Mouse (Mus musculus) hindbrain, embryonic 16.5 days (tissue): ENCODE results near the gene Abcc10. TPM values are rescaled to one million over a fixed set of nuclear protein-coding genes. Genes with fewer than 3 reads are reported as not detected.

Experiments used
- ATAC-seq: fragments of 200-750 bp; cut with Nextera tagmentation; 2 replicates; pipeline ENCODE4 v1.8.0; 2017; ENCODE audit warnings: moderate TSS enrichment, moderate library complexity
- H3K27ac ChIP-seq: fragments of 300-500 bp; sonication (generic); 2 replicates; pipeline ENCODE4 v1.5.1; 2014; ENCODE audit warnings: low read depth, mild to moderate bottlenecking, control low read depth, low read length, moderate library complexity
- H3K27me3 ChIP-seq: fragments of 300-500 bp; sonication (generic); replicated peaks from 2 replicates; pipeline ENCODE4 v1.6.1; 2014; ENCODE audit warnings: low read length; ENCODE audit not compliant: control insufficient read depth, insufficient read depth
- H3K36me3 ChIP-seq: fragments of 300-500 bp; sonication (generic); 2 replicates; pipeline ENCODE4 v1.6.1; 2014; ENCODE audit warnings: mild to moderate bottlenecking, low read length, moderate library complexity, mixed read lengths; ENCODE audit not compliant: control insufficient read depth, insufficient read depth
- H3K4me1 ChIP-seq: fragments of 300-500 bp; sonication (generic); 2 replicates; pipeline ENCODE4 v1.6.1; 2014; ENCODE audit warnings: low read depth, low read length; ENCODE audit not compliant: control insufficient read depth, insufficient read depth
- H3K4me2 ChIP-seq: fragments of 300-500 bp; sonication (generic); 2 replicates; pipeline ENCODE4 v1.6.1; 2014; ENCODE audit warnings: mild to moderate bottlenecking, low read length, control low read depth, moderate library complexity
- H3K4me3 ChIP-seq: fragments of 300-500 bp; sonication (generic); 2 replicates; pipeline ENCODE4 v1.5.1; 2014; ENCODE audit warnings: mild to moderate bottlenecking, low read length, control low read depth, moderate library complexity
- H3K9ac ChIP-seq: fragments of 300-500 bp; sonication (generic); 2 replicates; pipeline ENCODE4 v1.6.1; 2014; ENCODE audit warnings: low read depth, mild to moderate bottlenecking, control low read depth, low read length, moderate library complexity
- H3K9me3 ChIP-seq: fragments of 300-500 bp; sonication (generic); 2 replicates; pipeline ENCODE4 v1.6.1; 2014; ENCODE audit warnings: mild to moderate bottlenecking, low read length, moderate library complexity; ENCODE audit not compliant: control insufficient read depth
- WGBS: fragments of 180-500 bp; shearing (Covaris S2); extraction: QIAGEN DNeasy Blood & Tissue Kit; methylation state at CpG from one replicate; pipeline ENCODE4 v1.1.7; 2014; 5-methylcytosine and 5-hydroxymethylcytosine counted together
- polyA plus RNA-seq: library from polyadenylated mRNA; unstranded; fragments of >200 nt; fragmentation: Nextera tagmentation; extraction: Ambion mirVana; gene quantifications from 2 replicates; pipeline ENCODE4 v1.2.1, GENCODE M21; 2015

Abcc10 gene
- polyA plus RNA-seq, 1 experiment from 2014 or later: 9.3 TPM

- Histone ChIP-seq H3K9me3 (no peaks in the 10 kb centered on the region), H3K36me3 (peaks cover 2% of the 10 kb centered on the region; the same call in 1 of the 2 replicates), H3K27me3 (no peaks in the 10 kb centered on the region), H3K4me3 (no peak overlapping the region), H3K9ac (no peak overlapping the region), H3K4me2 (no peak overlapping the region), H3K4me1 (peaks cover 12% of the 10 kb centered on the region), H3K27ac (no peak overlapping the region)
- no peak for ATAC-seq
- WGBS: 82% methylated on average over 4 of the region's 4 CpGs
These were observed 50.6 kb downstream of the Abcc10 start for GRCm38 (mm10) chr17:46277586-46277985.

GRCm38 (mm10) chr17:46275506-46275905, 52.6 kb downstream of the Abcc10 start:
- Histone ChIP-seq H3K27me3 (no peaks in the 10 kb centered on the region), H3K4me1 (no peaks in the 10 kb centered on the region), H3K27ac (no peak overlapping the region), H3K9me3 (no peaks in the 10 kb centered on the region), H3K4me2 (no peak overlapping the region), H3K4me3 (no peak overlapping the region), H3K9ac (no peak overlapping the region), H3K36me3 (peaks cover 4% of the 10 kb centered on the region; the same call in 1 of the 2 replicates)
- WGBS: 91% methylated on average over 10 of the region's 10 CpGs
- no peak for ATAC-seq

DNA sequence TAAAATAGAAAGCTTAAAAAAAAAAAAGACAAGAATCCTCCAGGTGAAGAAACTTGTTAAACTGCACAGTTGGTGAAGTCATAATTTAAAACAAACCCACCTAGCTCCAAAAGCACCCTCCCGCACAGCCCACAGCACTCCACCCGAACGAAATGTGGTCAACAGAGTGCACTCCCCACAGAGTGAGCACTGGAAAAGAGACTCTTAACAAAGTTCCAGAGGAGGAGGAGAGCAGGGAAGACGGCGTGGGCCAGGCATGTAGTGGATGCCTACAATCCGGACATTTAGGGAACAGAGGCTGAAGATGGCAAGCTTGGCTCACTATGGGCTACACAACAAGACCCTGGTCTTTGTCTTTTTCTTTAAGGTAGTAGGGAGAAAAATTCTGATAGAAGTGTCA, 53.1 kb downstream of the Abcc10 start:
- H3K27me3 ChIP-seq: no peaks in the 10 kb centered on the region
- 92% methylated on average over 6 of the region's 6 CpGs for WGBS

DNA sequence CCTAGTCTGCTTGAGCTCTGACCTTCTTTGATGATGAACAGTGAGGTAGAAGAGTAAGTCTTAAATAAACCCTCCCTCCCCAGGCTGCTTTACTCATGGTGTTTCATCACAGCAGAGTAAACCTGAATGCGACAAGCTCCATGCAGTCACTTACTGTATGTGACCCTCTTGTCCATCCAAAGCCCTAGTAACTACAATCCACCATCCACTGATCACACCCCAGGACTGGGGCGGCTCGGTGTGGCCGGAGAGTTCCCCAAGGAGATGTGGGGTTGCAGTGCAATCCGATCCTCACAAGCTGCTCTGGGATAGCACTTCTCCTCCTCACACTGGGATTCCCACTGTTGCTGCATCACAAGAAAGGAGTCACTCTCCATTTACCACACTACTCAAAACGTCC, 53.7 kb downstream of the Abcc10 start:
- 84% methylated on average over 6 of the region's 6 CpGs for WGBS

More for the DNA sequence above, 53.1 kb downstream of the Abcc10 start:
- no peak for ATAC-seq
- H3K4me2 ChIP-seq: no peak overlapping the region
- no peaks in the 10 kb centered on the region for H3K9me3 ChIP-seq
- no peak overlapping the region for H3K4me3 ChIP-seq
- no peak overlapping the region for H3K27ac ChIP-seq
- no peaks in the 10 kb centered on the region for H3K4me1 ChIP-seq
- H3K36me3 ChIP-seq: peaks cover 4% of the 10 kb centered on the region; the same call in 1 of the 2 replicates
- H3K9ac ChIP-seq: no peak overlapping the region

GRCm38 (mm10) chr17:46273803-46274236, 54.3 kb downstream of the Abcc10 start:
- ATAC-seq: no peak
- no peak overlapping the region for H3K9ac ChIP-seq
- no peak overlapping the region for H3K27ac ChIP-seq
- WGBS: 57% methylated on average over 1 of the region's 1 CpGs
- H3K4me3 ChIP-seq: no peak overlapping the region
- no peaks in the 10 kb centered on the region for H3K4me1 ChIP-seq
- no peaks in the 10 kb centered on the region for H3K27me3 ChIP-seq
- no peaks in the 10 kb centered on the region for H3K9me3 ChIP-seq
- peaks cover 3% of the 10 kb centered on the region; the same call in 1 of the 2 replicates for H3K36me3 ChIP-seq
- H3K4me2 ChIP-seq: no peak overlapping the region

More for the DNA sequence above, 53.7 kb downstream of the Abcc10 start:
- no peak overlapping the region for H3K4me2 ChIP-seq
- H3K9ac ChIP-seq: no peak overlapping the region
- H3K9me3 ChIP-seq: no peaks in the 10 kb centered on the region
- H3K4me3 ChIP-seq: no peak overlapping the region
- peaks cover 4% of the 10 kb centered on the region; the same call in 1 of the 2 replicates for H3K36me3 ChIP-seq
- ATAC-seq: no peak
- no peaks in the 10 kb centered on the region for H3K27me3 ChIP-seq
- H3K27ac ChIP-seq: no peak overlapping the region
- H3K4me1 ChIP-seq: no peaks in the 10 kb centered on the region

- H3K27me3 ChIP-seq: no peaks in the 10 kb centered on the region
- H3K4me3 ChIP-seq: no peak overlapping the region
- H3K36me3 ChIP-seq: peaks cover 3% of the 10 kb centered on the region; the same call in 1 of the 2 replicates
- H3K4me2 ChIP-seq: no peak overlapping the region
- no peak overlapping the region for H3K9ac ChIP-seq
- 94% methylated on average over 5 of the region's 5 CpGs for WGBS
- no peak overlapping the region for H3K27ac ChIP-seq
- ATAC-seq: no peak
- no peaks in the 10 kb centered on the region for H3K9me3 ChIP-seq
- no peaks in the 10 kb centered on the region for H3K4me1 ChIP-seq
These were observed 55.5 kb downstream of the Abcc10 start for GRCm38 (mm10) chr17:46272675-46273074.

DNA sequence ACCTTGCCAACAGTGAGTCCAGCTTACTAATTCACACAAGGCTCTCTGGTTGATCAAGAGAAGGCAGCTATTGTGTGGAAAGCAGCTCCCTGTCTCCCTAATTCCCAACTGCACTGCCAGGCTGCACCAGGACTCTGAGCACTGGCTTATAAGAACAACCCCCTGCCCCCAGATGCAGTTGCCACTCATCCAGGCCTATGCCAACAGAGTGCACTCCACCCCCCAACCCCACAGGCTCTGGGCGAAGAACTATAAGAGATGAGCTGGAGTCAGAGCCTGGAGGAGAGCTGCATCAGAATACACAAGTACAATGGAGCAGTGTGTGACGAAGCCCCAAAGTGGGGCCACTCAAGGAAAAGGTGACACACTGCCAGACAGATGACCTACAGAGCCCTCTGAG, 56.1 kb downstream of the Abcc10 start:
- Histone ChIP-seq H3K36me3 (peaks cover 3% of the 10 kb centered on the region; the same call in 1 of the 2 replicates), H3K27me3 (no peaks in the 10 kb centered on the region), H3K9ac (no peak overlapping the region), H3K27ac (no peak overlapping the region), H3K4me3 (no peak overlapping the region), H3K9me3 (no peaks in the 10 kb centered on the region), H3K4me1 (no peaks in the 10 kb centered on the region), H3K4me2 (no peak overlapping the region)
- ATAC-seq: no peak
- 77% methylated on average over 2 of the region's 2 CpGs for WGBS

GRCm38 (mm10) chr17:46269771-46270534, 58.2 kb downstream of the Abcc10 start:
- Histone ChIP-seq H3K4me1 (no peaks in the 10 kb centered on the region), H3K4me2 (no peak overlapping the region), H3K27ac (no peak overlapping the region; the same call in 1 of the 2 replicates), H3K9ac (no peak overlapping the region), H3K9me3 (no peaks in the 10 kb centered on the region), H3K36me3 (0 out of 2 replicates have a peak, but pooled peaks cover 3% of the 10 kb centered on the region), H3K27me3 (no peaks in the 10 kb centered on the region), H3K4me3 (no peak overlapping the region)
- no peak for ATAC-seq
- WGBS: 83% methylated on average over 19 of the region's 19 CpGs

- Histone ChIP-seq H3K36me3 (peaks cover 7% of the 10 kb centered on the region), H3K4me1 (no peaks in the 10 kb centered on the region), H3K9me3 (no peaks in the 10 kb centered on the region), H3K9ac (no peak overlapping the region), H3K4me2 (no peak overlapping the region), H3K4me3 (no peak overlapping the region), H3K27ac (no peak overlapping the region), H3K27me3 (no peaks in the 10 kb centered on the region)
- no peak for ATAC-seq
- 83% methylated on average over 10 of the region's 10 CpGs for WGBS
These were observed 60.0 kb downstream of the Abcc10 start for GRCm38 (mm10) chr17:46268026-46268720.
